Mouse (Mus musculus): ENCODE results near the gene Dpf3.

The Dpf3 gene

GRCm38 (mm10) chr12:83295031-83295430 is 192.5 kb downstream of the Dpf3 start:
- DNase-seq (ENCODE audit: low spot score in 2 of 2), result no peak

GRCm38 (mm10) chr12:83291915-83292314 is 195.6 kb downstream of the Dpf3 start:
- no peak for DNase-seq (ENCODE audit: low spot score in 2 of 2)

GRCm38 (mm10) chr12:83286496-83287492 is 200.7 kb downstream of the Dpf3 start:
- DNase-seq (ENCODE audit: low spot score in 2 of 2), result no peak

- no peak for DNase-seq (ENCODE audit: low spot score in 2 of 2)
Measured at GRCm38 (mm10) chr12:83283591-83284320, 203.8 kb downstream of the Dpf3 start.

GRCm38 (mm10) chr12:83277537-83278441 is 209.7 kb downstream of the Dpf3 start:
- DNase-seq (ENCODE audit: low spot score in 2 of 2), result no peak

GRCm38 (mm10) chr12:83271215-83271614 is 216.3 kb downstream of the Dpf3 start:
- no peak for DNase-seq (ENCODE audit: low spot score in 2 of 2)

- DNase-seq (ENCODE audit: low spot score in 2 of 2), result peak; percentile 20 to 41
Measured at GRCm38 (mm10) chr12:83268504-83268922, 219.0 kb downstream of the Dpf3 start.

GRCm38 (mm10) chr12:83260540-83260939 is 227.0 kb downstream of the Dpf3 start:
- DNase-seq (ENCODE audit: low spot score in 2 of 2), result no peak

GRCm38 (mm10) chr12:83254399-83254798 is 233.1 kb downstream of the Dpf3 start:
- no peak for DNase-seq (ENCODE audit: low spot score in 2 of 2)

- no peak for DNase-seq (ENCODE audit: low spot score in 2 of 2)
Measured at GRCm38 (mm10) chr12:83249066-83249465, 238.4 kb downstream of the Dpf3 start.

- DNase-seq (ENCODE audit: low spot score in 2 of 2), result no peak
Measured at GRCm38 (mm10) chr12:83248636-83249035, 238.9 kb downstream of the Dpf3 start.

GRCm38 (mm10) chr12:83247669-83248068 is 239.8 kb downstream of the Dpf3 start:
- no peak for DNase-seq (ENCODE audit: low spot score in 2 of 2)

GRCm38 (mm10) chr12:83241022-83241421 is 246.5 kb downstream of the Dpf3 start:
- peak in 1 of 2 experiments; percentile 8 for DNase-seq (ENCODE audit: low spot score in 2 of 2)

GRCm38 (mm10) chr12:83240571-83240970 is 246.9 kb downstream of the Dpf3 start:
- no peak for DNase-seq (ENCODE audit: low spot score in 2 of 2)

GRCm38 (mm10) chr12:83235781-83236180 is 251.7 kb downstream of the Dpf3 start:
- no peak for DNase-seq (ENCODE audit: low spot score in 2 of 2)

- DNase-seq (ENCODE audit: low spot score in 2 of 2), result no peak
Measured at GRCm38 (mm10) chr12:83234981-83235380, 252.5 kb downstream of the Dpf3 start.

- DNase-seq (ENCODE audit: low spot score in 2 of 2), result no peak
Measured at GRCm38 (mm10) chr12:83233651-83234050, 253.9 kb downstream of the Dpf3 start.

GRCm38 (mm10) chr12:83232916-83233315 is 254.6 kb downstream of the Dpf3 start:
- DNase-seq (ENCODE audit: low spot score in 2 of 2), result no peak

GRCm38 (mm10) chr12:83231258-83231657 is 256.3 kb downstream of the Dpf3 start:
- no peak for DNase-seq (ENCODE audit: low spot score in 2 of 2)

GRCm38 (mm10) chr12:83229683-83230082 is 257.8 kb downstream of the Dpf3 start:
- DNase-seq (ENCODE audit: low spot score in 2 of 2), result no peak

- no peak for DNase-seq (ENCODE audit: low spot score in 2 of 2)
Measured at GRCm38 (mm10) chr12:83227014-83227413, 260.5 kb downstream of the Dpf3 start.
